Mouse (Mus musculus) spleen, postnatal 10 days (tissue): ENCODE data around the gene Olfr434.
"Not testable (repeated sequence)": the region's sequence is repeated elsewhere in the genome, so short reads cannot be mapped to it uniquely, and the experiment has no call there.

Experiments used
- DNase-seq, 2 experiments: peaks; one replicate each; pipeline ENCODE4 v3.0.0; 2021 to 2022; ENCODE audit warnings: low spot score in 2 of 2

Gene Olfr434

DNA sequence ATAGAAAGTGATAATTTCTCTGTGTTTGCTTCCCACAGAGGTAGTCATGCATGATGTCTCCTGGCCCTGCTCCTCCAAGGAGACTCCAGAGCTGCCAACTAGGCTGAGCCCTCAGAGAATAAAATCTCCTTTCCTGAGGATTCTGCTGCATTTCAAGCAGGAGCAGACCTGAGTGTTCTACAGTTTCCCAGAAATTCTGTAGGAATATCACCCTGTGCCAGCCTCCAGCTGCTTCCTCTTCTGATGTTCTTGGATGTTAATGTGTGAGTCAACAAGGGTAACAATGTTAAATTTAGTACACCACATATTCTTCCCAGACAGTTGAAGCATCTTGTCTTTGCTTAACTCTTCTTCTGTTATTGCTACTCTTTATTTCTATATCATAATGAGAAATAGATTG is at the start of gene Olfr434:
Gene Olfr434, plus strand, starts transcription at position 149 of the 400 bp plus-strand sequence.
- not testable (repeated sequence) for DNase-seq

DNA sequence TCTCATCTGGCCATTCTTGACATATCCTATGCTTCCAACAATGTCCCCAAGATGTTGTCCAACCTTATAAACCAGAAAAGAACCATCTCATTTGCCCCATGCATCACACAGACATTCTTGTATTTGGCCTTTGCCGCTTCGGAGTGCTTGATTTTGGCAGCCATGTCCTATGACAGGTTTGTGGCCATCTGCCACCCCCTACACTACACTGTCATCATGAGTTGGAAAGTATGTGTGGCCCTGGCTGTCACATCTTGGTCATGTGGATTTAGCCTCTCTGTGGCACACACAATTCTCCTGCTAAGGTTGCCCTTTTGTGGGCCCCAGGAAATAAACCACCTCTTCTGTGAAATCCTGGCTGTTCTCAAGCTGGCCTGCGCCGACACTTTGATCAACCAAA is 45.6 kb upstream of the Olfr434 start:
- DNase-seq: no peak

DNA sequence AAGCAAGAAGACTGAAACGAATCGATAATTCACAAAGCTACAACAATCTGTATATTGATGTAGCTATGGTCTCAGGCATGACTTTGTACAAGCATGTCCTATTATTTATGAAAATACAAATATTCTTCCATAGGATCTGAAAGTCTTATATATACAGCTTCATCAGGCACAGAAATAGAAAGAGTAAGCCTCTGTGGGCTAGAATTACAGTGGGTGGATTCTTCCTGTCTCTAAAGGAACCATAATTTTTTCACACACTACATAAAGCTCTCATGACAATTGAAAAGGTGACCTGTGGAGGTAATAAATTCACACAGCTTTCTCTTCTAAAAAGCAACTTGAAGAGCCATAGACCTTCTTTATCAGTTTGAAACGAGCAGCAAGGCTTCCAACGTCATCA is 41.0 kb upstream of the Olfr434 start, which contains the start of gene Olfr13:
Gene Olfr13, plus strand, starts transcription at position 301 of the 400 bp plus-strand sequence.
- DNase-seq: no peak

DNA sequence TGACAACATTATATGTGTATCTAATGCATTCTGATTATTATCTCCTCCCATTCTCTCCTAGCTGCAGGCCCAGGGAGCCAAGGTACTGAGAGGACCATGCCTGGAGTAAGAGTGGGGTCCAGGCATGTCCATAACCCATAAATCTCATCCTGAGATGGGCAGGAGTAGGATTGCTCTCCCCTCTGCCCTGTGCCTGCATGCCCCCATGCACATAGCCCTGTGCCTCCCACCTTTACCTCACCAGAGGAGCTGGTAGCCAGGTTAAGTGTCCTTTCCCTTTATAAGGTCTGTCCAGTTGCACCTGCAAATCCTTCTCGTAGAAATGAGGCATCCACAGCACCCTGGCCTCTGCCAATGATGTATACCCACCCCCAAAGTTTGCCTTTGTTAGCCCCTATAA is 34.7 kb upstream of the Olfr434 start:
- no peak for DNase-seq

- no peak for DNase-seq
These were observed 34.0 kb upstream of the Olfr434 start for GRCm38 (mm10) chr6:43178584-43179501.

DNA sequence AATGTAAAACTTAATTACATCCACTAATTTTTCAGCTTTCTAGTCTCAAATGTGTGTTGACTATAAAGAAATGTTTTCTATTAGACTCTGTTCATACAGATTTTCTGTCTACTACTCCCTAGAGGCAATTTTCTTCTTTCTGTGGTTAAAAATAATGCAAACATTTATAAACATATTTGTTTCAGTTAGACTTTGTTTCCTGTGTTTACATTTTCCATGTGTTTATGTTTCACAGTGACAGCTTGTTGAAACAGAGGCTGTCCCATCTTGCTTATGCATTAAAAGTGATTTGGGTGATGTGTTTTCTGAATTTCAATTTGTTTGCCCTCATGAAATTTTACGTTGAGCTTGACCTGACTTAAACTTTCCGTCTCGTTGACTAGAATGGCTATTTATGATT is 21.8 kb upstream of the Olfr434 start:
- no peak for DNase-seq

DNA sequence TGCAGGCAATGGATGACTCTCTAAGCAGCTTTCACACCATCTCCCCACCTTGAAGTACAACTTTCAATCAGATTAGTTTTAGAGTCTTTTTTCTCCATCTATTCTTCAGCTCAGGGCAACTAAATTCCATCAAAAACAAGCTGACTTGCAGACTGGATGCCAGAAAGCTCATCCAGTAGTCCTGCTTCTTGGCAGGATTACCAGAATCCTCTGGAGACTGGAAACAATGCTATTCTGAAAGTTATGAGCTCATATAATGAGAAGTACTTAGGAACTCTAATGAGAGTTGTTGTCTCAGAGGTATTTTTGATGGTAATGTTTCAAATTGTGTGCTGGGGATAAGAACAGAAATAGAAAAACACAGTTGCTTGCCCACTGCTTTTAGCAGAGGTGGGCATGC is 16.0 kb upstream of the Olfr434 start, which contains the start of gene Olfr435:
Gene Olfr435, plus strand, starts transcription at position 366 of the 400 bp plus-strand sequence.
- DNase-seq: no peak

DNA sequence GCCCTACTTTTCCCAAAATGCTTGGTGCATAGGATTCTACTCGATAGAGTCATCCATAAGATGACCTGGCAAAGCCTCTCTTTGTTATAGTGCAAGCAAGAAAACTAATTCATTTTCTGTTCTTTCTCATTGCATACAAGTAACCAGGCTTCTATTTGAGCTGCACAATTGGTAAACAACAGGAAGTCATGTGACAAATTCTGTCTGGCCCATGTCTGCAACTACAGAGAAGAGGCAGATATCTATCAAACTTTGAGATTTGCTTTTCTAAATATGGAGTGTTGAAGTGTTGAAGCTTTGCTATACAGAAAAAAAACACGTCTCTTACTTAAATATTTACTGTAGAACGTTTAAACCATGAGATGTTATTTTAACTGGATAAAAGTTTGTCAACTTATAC is 14.7 kb upstream of the Olfr434 start:
- no peak for DNase-seq

- DNase-seq: no peak
These were observed 10.0 kb upstream of the Olfr434 start for GRCm38 (mm10) chr6:43202786-43203185.

GRCm38 (mm10) chr6:43205355-43205754 is 7.5 kb upstream of the Olfr434 start:
- DNase-seq: no peak

GRCm38 (mm10) chr6:43231255-43231654 is 18.4 kb downstream of the Olfr434 start, which contains the start of gene Olfr47:
Olfr47 (plus strand) TSS chr6:43231529.
- DNase-seq: not testable (repeated sequence)

GRCm38 (mm10) chr6:43242061-43242460 is 29.2 kb downstream of the Olfr434 start:
- no peak for DNase-seq

- DNase-seq: no peak
These were observed 34.6 kb downstream of the Olfr434 start for GRCm38 (mm10) chr6:43247396-43247795.

DNA sequence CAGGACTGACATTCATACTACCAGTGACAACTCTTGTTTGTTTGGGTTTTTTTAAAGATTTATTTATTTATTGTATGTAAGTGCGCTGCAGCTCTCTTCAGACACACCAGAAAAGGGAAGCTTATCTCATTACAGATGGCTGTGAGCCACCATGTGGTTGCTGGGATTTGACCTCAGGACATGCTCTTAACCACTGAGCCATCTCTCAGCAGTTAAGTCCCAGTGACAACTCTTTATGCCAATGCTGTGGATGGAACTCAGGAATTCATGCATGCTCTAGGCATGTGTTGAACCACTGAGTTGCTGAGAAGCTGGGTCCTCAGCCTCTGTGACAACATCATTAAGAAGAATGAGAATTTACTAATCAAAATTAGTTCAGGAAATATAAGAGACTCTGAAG is 40.2 kb downstream of the Olfr434 start:
- no peak for DNase-seq

DNA sequence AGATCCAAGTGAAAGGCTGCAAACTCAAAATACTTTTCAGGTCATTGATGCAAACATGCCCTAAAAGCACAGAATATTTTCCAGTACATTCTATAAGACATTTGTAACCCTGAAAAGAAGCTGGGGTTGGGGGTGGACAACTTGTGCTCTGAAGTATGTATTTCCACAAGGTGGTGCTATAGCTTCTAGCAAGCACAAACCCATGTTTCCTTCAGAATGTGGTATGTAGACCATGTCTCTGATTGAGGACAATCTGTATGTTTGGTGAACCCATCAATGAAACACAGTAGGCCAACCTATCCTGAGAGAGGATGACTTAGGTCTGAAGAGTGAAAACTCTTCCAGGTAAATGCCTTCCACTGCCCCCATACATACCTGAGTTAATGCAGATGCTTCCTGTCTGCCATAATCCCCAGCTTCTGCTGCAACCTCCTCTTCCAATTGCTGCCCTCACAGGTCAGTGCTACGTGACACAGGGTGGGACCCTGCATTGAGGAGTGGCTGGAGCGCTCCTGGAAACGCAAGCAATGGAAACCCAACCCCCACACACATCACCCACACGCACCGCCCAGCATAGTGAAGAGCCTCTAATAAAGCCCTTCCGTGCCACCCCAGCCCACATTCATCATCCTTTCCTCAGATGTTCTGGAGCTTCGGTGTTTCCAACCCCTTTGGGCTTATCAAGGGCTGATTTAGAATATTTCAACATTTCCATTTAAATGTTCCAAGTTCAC is 41.5 kb downstream of the Olfr434 start:
- DNase-seq: no peak

GRCm38 (mm10) chr6:43260756-43261155 is 47.9 kb downstream of the Olfr434 start:
- no peak for DNase-seq

DNA sequence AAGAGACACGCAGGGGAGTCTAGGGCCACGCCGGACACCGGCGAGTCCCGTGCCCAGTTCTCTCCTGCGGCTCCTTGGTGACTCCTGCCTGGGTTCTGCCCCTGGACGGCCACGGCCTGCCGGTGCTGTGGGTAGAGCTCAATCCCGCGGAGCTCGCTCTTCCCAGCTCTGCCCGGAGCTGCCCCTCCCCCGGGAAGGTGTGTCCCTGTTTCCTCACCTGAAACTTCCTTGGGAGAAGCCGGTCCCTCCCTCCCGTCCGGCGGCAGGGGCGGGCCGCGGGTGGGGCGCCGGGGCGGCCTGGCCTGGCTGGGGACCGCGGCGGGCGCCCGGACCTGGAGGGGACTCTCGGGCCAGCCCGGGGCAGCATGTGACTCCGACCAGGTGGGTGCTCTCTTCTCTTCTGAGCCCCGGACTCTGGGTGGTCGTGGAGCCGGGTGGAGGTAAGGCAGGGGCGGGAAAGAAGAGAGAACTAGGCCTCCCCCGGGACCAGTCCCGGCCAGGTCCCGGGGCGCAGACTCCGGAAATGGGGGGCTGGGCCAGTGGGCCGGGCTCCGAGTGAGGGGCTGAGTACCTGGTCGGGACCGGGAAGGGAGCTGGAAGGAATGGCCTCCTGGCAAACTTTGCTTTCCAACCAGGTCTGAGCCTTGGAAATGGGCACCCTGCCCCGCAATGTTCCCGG is 52.7 kb downstream of the Olfr434 start, which contains the start of gene Arhgef5:
Gene Arhgef5, plus strand, starts transcription at position 220 of the 679 bp plus-strand sequence.
- DNase-seq: peak; percentile 14 to 17

GRCm38 (mm10) chr6:43266356-43266755 is 53.5 kb downstream of the Olfr434 start:
- DNase-seq: no peak
